In genomic region chrX:12006882-12007753, GRCm38 (mm10) we compare ENCODE assay signal across 8 mouse cellular contexts.
DNase-seq lines count a peak whose midpoint lies in the region; ATAC-seq and TF ChIP-seq lines count a peak whose summit lies in the region.

No protein-coding gene starts in this region.

- TF ChIP-seq CTCF in forebrain, postnatal 0 days (IDR thresholded peaks at IDR 0.05; ENCODE audit: low read depth), result no peak

- no peaks in the 10 kb centered on the region for H3K36me3 ChIP-seq in forebrain, postnatal 0 days (ENCODE audit: insufficient read depth)
- no peaks in the 10 kb centered on the region for H3K36me3 ChIP-seq in hindbrain, embryonic 12.5 days
- no peaks in the 10 kb centered on the region for H3K36me3 ChIP-seq in limb, embryonic 15.5 days
- no peaks in the 10 kb centered on the region for H3K36me3 ChIP-seq in midbrain, embryonic 16.5 days (ENCODE audit: control insufficient read depth, insufficient read depth, low read length)
- H3K36me3 ChIP-seq in stomach, embryonic 15.5 days, result no peaks in the 10 kb centered on the region

- peak; percentile 45 for ATAC-seq in cerebellum, adult (ENCODE audit: insufficient number of reproducible peaks, low FRiP score, low TSS enrichment)
- peak; percentile 51 for ATAC-seq in forebrain, postnatal 0 days
- ATAC-seq in hindbrain, embryonic 12.5 days (ENCODE audit: low FRiP score), result peak; percentile 77
- ATAC-seq in limb, embryonic 15.5 days (ENCODE audit: insufficient number of reproducible peaks, low FRiP score, low TSS enrichment, low read depth), result peak; percentile 66
- ATAC-seq in midbrain, embryonic 16.5 days, result peak; percentile 77
- peak; percentile 70 for ATAC-seq in stomach, embryonic 15.5 days (ENCODE audit: insufficient read depth, low FRiP score, low read depth)

- H3K9me3 ChIP-seq in forebrain, postnatal 0 days (ENCODE audit: low read length), result no peaks in the 10 kb centered on the region
- H3K9me3 ChIP-seq in hindbrain, embryonic 12.5 days (replicated peaks), result no peaks in the 10 kb centered on the region
- H3K9me3 ChIP-seq in limb, embryonic 15.5 days, result no peaks in the 10 kb centered on the region
- no peaks in the 10 kb centered on the region for H3K9me3 ChIP-seq in midbrain, embryonic 16.5 days (replicated peaks; ENCODE audit: control insufficient read depth, low read length, poor library complexity, severe bottlenecking)
- H3K9me3 ChIP-seq in stomach, embryonic 15.5 days, result no peaks in the 10 kb centered on the region

- no peaks in the 10 kb centered on the region for H3K27me3 ChIP-seq in forebrain, postnatal 0 days (ENCODE audit: insufficient read depth, low read length)
- peaks cover 68% of the 10 kb centered on the region for H3K27me3 ChIP-seq in hindbrain, embryonic 12.5 days
- H3K27me3 ChIP-seq in limb, embryonic 15.5 days, result peaks cover 61% of the 10 kb centered on the region
- peaks cover 14% of the 10 kb centered on the region for H3K27me3 ChIP-seq in midbrain, embryonic 16.5 days (ENCODE audit: control insufficient read depth, insufficient read depth, low read depth, low read length)
- H3K27me3 ChIP-seq in stomach, embryonic 15.5 days (replicated peaks), result peaks cover 28% of the 10 kb centered on the region; the same call in 1 of the 2 replicates

- DNase-seq in cerebellum, adult 8-10 months, result no peak
- peak; percentile 43 for DNase-seq in cerebellum, adult 11-12 months
- peak; percentile 66 for DNase-seq in forebrain, postnatal 0 days

- no peaks in the 10 kb centered on the region for H3K4me1 ChIP-seq in forebrain, postnatal 0 days (ENCODE audit: insufficient read depth)
- H3K4me1 ChIP-seq in hindbrain, embryonic 12.5 days, result peaks cover 32% of the 10 kb centered on the region
- peaks cover 43% of the 10 kb centered on the region for H3K4me1 ChIP-seq in limb, embryonic 15.5 days
- H3K4me1 ChIP-seq in midbrain, embryonic 16.5 days (ENCODE audit: control insufficient read depth, insufficient read depth, low read length), result peaks cover 10% of the 10 kb centered on the region; the same call in 1 of the 2 replicates
- H3K4me1 ChIP-seq in stomach, embryonic 15.5 days, result peaks cover 21% of the 10 kb centered on the region

- H3K4me2 ChIP-seq in forebrain, postnatal 0 days (ENCODE audit: low read depth), result peak overlapping the region; percentile 72
- peak overlapping the region; percentile 56 for H3K4me2 ChIP-seq in hindbrain, embryonic 12.5 days (replicated peaks)
- H3K4me2 ChIP-seq in limb, embryonic 15.5 days, result peak overlapping the region; percentile 61
- peak overlapping the region; percentile 63 for H3K4me2 ChIP-seq in midbrain, embryonic 16.5 days (ENCODE audit: low read length)
- H3K4me2 ChIP-seq in stomach, embryonic 15.5 days, result peak overlapping the region; percentile 73

- H3K9ac ChIP-seq in forebrain, postnatal 0 days, result peak overlapping the region; percentile 62
- peak overlapping the region; percentile 48 for H3K9ac ChIP-seq in hindbrain, embryonic 12.5 days
- no peak overlapping the region for H3K9ac ChIP-seq in limb, embryonic 15.5 days
- peak overlapping the region; percentile 68 for H3K9ac ChIP-seq in midbrain, embryonic 16.5 days (ENCODE audit: low read depth, low read length)
- H3K9ac ChIP-seq in stomach, embryonic 15.5 days, result peak overlapping the region; percentile 20; the same call in 1 of the 2 replicates

- peak overlapping the region; percentile 40 for H3K4me3 ChIP-seq in forebrain, postnatal 0 days (ENCODE audit: low read depth, low read length)
- peak overlapping the region; percentile 33 for H3K4me3 ChIP-seq in hindbrain, embryonic 12.5 days
- peak overlapping the region; percentile 44 for H3K4me3 ChIP-seq in limb, embryonic 15.5 days
- H3K4me3 ChIP-seq in midbrain, embryonic 16.5 days (ENCODE audit: low read depth, low read length), result peak overlapping the region; percentile 43
- H3K4me3 ChIP-seq in stomach, embryonic 15.5 days (replicated peaks), result peak overlapping the region; percentile 47

- H3K27ac ChIP-seq in forebrain, postnatal 0 days (ENCODE audit: low read depth, low read length), result peak overlapping the region; percentile 91
- H3K27ac ChIP-seq in hindbrain, embryonic 12.5 days, result peak overlapping the region; percentile 92
- peak overlapping the region; percentile 84 for H3K27ac ChIP-seq in limb, embryonic 15.5 days
- H3K27ac ChIP-seq in midbrain, embryonic 16.5 days (ENCODE audit: low read length), result peak overlapping the region; percentile 88
- H3K27ac ChIP-seq in stomach, embryonic 15.5 days, result peak overlapping the region; percentile 90

- 7% methylated on average over 71 of the region's 75 CpGs for WGBS in forebrain, postnatal 0 days
- 5% methylated on average over 61 of the region's 75 CpGs for WGBS in hindbrain, embryonic 12.5 days
- 2% methylated on average over 56 of the region's 75 CpGs for WGBS in limb, embryonic 15.5 days
- 3% methylated on average over 43 of the region's 75 CpGs for WGBS in midbrain, embryonic 16.5 days
- WGBS in stomach, embryonic 15.5 days, result 3% methylated on average over 51 of the region's 75 CpGs
